Mouse (Mus musculus) limb, embryonic 14.5 days (tissue): Measurements from ENCODE around the gene Fcho1. TPM values are rescaled to one million over a fixed set of nuclear protein-coding genes. Genes with fewer than 3 reads are reported as not detected.
A peak's percentile ranks its signal among the peaks of the same experiment; 100 is the strongest.
"Not testable (repeated sequence)": the region's sequence is repeated elsewhere in the genome, so short reads cannot be mapped to it uniquely, and the experiment has no call there.

Experiments
- ATAC-seq: fragments of 200-750 bp; cut with Nextera tagmentation; 2 replicates; pipeline ENCODE4 v1.8.0; 2017; ENCODE audit warnings: low read depth, moderate number of reproducible peaks, moderate TSS enrichment; ENCODE audit not compliant: low FRiP score
- DNase-seq: peaks from one replicate; pipeline ENCODE4 v3.0.0-alpha.2; 2015; ENCODE audit warnings: low spot score
- H3K27ac ChIP-seq: fragments of 300-500 bp; sonication (generic); replicated peaks from 2 replicates; pipeline ENCODE4 v1.5.1; 2014; ENCODE audit warnings: low read depth, mild to moderate bottlenecking, low read length, moderate library complexity, mixed read lengths
- H3K27me3 ChIP-seq: fragments of 300-500 bp; sonication (generic); 2 replicates; pipeline ENCODE4 v1.6.1; 2014; ENCODE audit warnings: low read length, mixed read lengths; ENCODE audit not compliant: control insufficient read depth, insufficient read depth
- H3K36me3 ChIP-seq: fragments of 300-500 bp; sonication (generic); 2 replicates; pipeline ENCODE4 v1.6.1; 2014; ENCODE audit warnings: mild to moderate bottlenecking, low read length, moderate library complexity, mixed read lengths; ENCODE audit not compliant: control insufficient read depth, insufficient read depth
- H3K4me1 ChIP-seq: fragments of 300-500 bp; sonication (generic); 2 replicates; pipeline ENCODE4 v1.6.1; 2014; ENCODE audit warnings: antibody characterized with exemption, low read length, mixed read lengths; ENCODE audit not compliant: control insufficient read depth, insufficient read depth
- H3K4me2 ChIP-seq: fragments of 300-500 bp; sonication (generic); replicated peaks from 2 replicates; pipeline ENCODE4 v1.6.1; 2014; ENCODE audit warnings: low read depth, mild to moderate bottlenecking, low read length, moderate library complexity; ENCODE audit not compliant: severe bottlenecking
- H3K4me3 ChIP-seq: fragments of 300-500 bp; sonication (generic); replicated peaks from 2 replicates; pipeline ENCODE4 v1.5.1; 2014; ENCODE audit warnings: low read length
- H3K9ac ChIP-seq: fragments of 300-500 bp; sonication (generic); 2 replicates; pipeline ENCODE4 v1.6.1; 2014; ENCODE audit warnings: mild to moderate bottlenecking, low read depth, low read length, moderate library complexity; ENCODE audit not compliant: severe bottlenecking
- H3K9me3 ChIP-seq: fragments of 300-500 bp; sonication (generic); 2 replicates; pipeline ENCODE4 v1.6.1; 2016; ENCODE audit warnings: low read length; ENCODE audit not compliant: control insufficient read depth
- POLR2A ChIP-seq: fragments of 200-500 bp; IDR thresholded peaks from 2 replicates; pipeline ENCODE4 v1.8.0; 2012; ENCODE audit warnings: inconsistent platforms, mild to moderate bottlenecking, moderate library complexity, borderline replicate concordance; ENCODE audit not compliant: insufficient read depth, insufficient read length; ENCODE audit errors: extremely low read depth
- WGBS: fragments of 180-500 bp; shearing (Covaris S2); extraction: QIAGEN DNeasy Blood & Tissue Kit; methylation state at CpG from one replicate; pipeline ENCODE4 v1.1.7; 2014; 5-methylcytosine and 5-hydroxymethylcytosine counted together
- polyA plus RNA-seq, 2 experiments: library from polyadenylated mRNA; depleted of rRNA in 1 of 2; stranded (reverse) in 1 of 2; unstranded in 1 of 2; fragments of >200 nt; fragmentation: Nextera tagmentation in 1 of 2; extraction: Ambion mirVana in 1 of 2; gene quantifications; 2 replicates each; pipeline versions ENCODE4 v1.2.1 to v1.2.3; 2012 to 2014

Gene Fcho1
- polyA plus RNA-seq, 2 experiments: 3.3 to 10.4 TPM

GRCm38 (mm10) chr8:71702923-71703322 is 22.6 kb downstream of the Fcho1 start:
- TF ChIP-seq POLR2A: no peak
- no peak overlapping the region for H3K9ac ChIP-seq
- 76% methylated on average over 3 of the region's 3 CpGs for WGBS
- no peaks in the 10 kb centered on the region for H3K9me3 ChIP-seq
- H3K27me3 ChIP-seq: peaks cover 54% of the 10 kb centered on the region
- ATAC-seq: no peak
- DNase-seq: no peak
- H3K4me1 ChIP-seq: peaks cover 5% of the 10 kb centered on the region
- H3K36me3 ChIP-seq: no peaks in the 10 kb centered on the region
- no peak overlapping the region for H3K4me3 ChIP-seq
- no peak overlapping the region for H3K27ac ChIP-seq
- no peak overlapping the region for H3K4me2 ChIP-seq

DNA sequence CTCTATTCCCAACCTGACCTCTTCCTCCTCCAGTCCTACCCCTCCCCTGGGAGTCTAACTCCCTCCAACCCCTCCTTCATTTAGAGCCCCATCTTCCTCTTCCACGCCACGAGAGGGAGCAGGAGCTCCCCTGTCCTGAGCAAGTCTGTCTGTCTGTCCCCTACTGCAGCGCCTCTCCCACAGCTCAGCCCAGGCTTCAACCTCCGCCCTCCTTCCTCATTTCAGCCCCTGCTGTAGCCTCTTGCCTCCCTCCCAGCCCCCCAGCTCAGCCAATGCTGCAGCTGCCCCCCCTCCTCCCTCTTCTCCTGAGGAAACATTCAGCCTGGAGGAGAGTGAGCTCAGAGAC is 23.5 kb downstream of the Fcho1 start:
- peaks cover 47% of the 10 kb centered on the region for H3K27me3 ChIP-seq
- TF ChIP-seq POLR2A: no peak

DNA sequence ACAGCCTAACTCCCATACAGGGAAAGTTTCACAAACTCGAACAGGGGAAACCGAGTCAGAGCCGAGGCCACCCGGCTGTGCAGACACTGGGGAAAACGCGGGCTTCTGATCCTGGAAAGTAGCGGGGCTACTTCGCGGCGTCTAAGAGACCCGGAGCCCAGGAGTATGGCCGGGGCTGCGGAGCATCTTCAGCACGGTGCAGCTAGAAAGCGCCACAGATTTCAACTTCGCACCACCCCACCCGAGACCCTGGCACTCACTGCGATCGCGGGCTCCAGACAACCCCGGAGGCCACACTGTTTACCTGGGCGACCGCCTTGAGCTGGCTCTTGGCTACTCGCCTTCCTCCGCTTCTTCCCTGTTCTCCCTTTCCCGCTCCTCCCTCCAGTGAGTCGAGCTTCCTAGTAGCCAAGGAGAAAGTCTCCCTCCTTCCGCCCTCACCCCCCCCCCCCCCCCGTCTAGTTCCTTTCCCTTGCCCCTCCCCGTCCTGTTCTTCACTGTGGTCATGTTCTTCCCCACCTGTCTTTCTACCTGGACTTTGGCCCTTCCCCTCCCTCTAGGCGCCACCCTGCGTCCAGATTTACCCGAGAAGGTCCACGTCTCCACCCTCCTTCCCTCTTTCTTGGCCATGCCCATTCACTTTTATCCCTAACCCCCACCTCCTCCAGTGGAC is 24.0 kb downstream of the Fcho1 start, which contains the start of gene B3gnt3:
TSS of gene B3gnt3 (minus strand) at position 376 of the 673 bp plus-strand sequence.
- H3K4me3 ChIP-seq: peak within 1 kb of the TSS; percentile 13
- peaks cover 5% of the 10 kb centered on the region for H3K4me1 ChIP-seq
- ATAC-seq (no peak), DNase-seq (no peak)
- no peak within 1 kb of the TSS for H3K27ac ChIP-seq
- TF ChIP-seq POLR2A: no peak
- WGBS: 16% methylated on average over 30 of the region's 34 CpGs
- H3K27me3 ChIP-seq: peaks cover 50% of the 10 kb centered on the region
- no peaks in the 10 kb centered on the region for H3K36me3 ChIP-seq
- H3K4me2 ChIP-seq: peak within 1 kb of the TSS; percentile 28; the same call in 1 of the 2 replicates
- no peaks in the 10 kb centered on the region for H3K9me3 ChIP-seq
- no peak within 1 kb of the TSS for H3K9ac ChIP-seq

More for the DNA sequence above, 23.5 kb downstream of the Fcho1 start:
- WGBS: 31% methylated on average over 4 of the region's 4 CpGs
- no peaks in the 10 kb centered on the region for H3K36me3 ChIP-seq
- no peak overlapping the region for H3K4me2 ChIP-seq
- peaks cover 5% of the 10 kb centered on the region for H3K4me1 ChIP-seq
- H3K27ac ChIP-seq: no peak overlapping the region
- DNase-seq (no peak), ATAC-seq (no peak)
- no peak overlapping the region for H3K9ac ChIP-seq
- no peak overlapping the region for H3K4me3 ChIP-seq
- H3K9me3 ChIP-seq: no peaks in the 10 kb centered on the region

DNA sequence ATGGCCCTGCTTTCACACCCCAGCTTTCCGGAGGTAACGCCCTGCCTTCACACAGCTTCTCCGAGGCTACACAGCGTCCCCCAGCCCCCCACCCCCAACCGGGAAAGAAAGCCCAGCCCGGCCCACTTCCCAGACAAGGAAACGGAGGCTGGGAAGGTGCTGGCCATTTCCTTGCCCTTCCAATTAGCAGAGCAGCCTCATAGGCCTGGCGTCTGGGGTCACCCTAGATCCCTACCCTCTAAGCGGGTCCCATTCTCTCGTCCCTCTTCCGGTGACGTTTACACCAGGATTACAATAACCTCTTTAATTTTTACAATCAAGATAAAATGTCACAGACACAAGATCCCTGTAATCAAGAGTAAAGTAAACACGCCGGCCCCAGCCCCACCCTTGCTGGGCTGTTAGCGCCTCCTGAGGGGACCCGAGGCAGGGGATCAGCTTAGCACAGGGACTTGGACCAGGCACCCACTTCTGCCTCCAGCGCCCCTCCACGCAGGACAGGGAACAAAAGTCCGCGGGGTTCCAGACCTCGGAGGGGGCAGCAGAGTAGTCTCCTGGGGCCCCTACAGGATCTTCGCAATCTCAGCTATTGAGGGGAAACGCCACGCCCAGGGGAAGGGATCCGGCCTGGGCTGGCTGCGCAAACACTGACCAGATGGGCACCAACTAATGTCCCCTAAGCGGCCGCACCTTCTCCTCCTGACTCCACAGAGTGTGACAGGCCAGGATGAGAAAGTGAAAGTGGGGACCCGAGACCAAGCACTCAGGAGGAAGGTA is 24.8 kb downstream of the Fcho1 start:
- Histone ChIP-seq H3K27me3 (peaks cover 50% of the 10 kb centered on the region), H3K4me1 (peaks cover 5% of the 10 kb centered on the region), H3K4me3 (peak overlapping the region; percentile 13; the same call in 1 of the 2 replicates), H3K36me3 (no peaks in the 10 kb centered on the region), H3K9ac (no peak overlapping the region), H3K9me3 (no peaks in the 10 kb centered on the region), H3K27ac (no peak overlapping the region), H3K4me2 (peak overlapping the region; percentile 28; the same call in 1 of the 2 replicates)
- DNase-seq (no peak), ATAC-seq (no peak)
- no peak for TF ChIP-seq POLR2A
- 5% methylated on average over 29 of the region's 29 CpGs for WGBS

DNA sequence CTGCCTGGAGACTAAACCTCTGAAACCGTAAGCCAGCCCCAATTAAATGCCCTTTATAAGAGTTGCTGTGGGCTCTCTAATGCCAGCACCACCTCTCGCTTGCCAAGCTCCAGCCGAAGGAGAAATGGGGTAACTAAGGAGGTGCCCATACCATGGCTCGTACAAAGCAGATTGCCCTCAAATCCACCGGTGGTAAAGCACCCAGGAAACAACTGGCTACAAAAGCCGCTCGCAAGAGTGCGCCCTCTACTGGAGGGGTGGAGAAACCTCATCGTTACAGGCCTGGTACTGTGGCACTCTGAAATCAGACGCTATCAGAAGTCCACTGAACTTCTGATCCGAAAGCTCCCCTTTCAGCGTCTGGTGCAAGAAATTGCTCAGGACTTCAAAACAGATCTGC is 30.1 kb downstream of the Fcho1 start:
- WGBS: 63% methylated on average over 12 of the region's 12 CpGs
- not testable (repeated sequence) for H3K4me1 ChIP-seq, H3K36me3 ChIP-seq, H3K4me3 ChIP-seq, H3K27ac ChIP-seq, H3K9ac ChIP-seq, H3K9me3 ChIP-seq, H3K4me2 ChIP-seq, ATAC-seq, DNase-seq
- H3K27me3 ChIP-seq: peaks cover 70% of the 10 kb centered on the region
